Mouse (Mus musculus) mature B cell (primary cell): ENCODE results near the gene Atp11a.

ENCODE experiments used
- in situ Hi-C: fragments of 300-500 bp; cut with MboI; formaldehyde crosslinking; loops from 2 replicates; pipeline ENCODE4 v1.14.3; 2019

Gene Atp11a

DNA sequence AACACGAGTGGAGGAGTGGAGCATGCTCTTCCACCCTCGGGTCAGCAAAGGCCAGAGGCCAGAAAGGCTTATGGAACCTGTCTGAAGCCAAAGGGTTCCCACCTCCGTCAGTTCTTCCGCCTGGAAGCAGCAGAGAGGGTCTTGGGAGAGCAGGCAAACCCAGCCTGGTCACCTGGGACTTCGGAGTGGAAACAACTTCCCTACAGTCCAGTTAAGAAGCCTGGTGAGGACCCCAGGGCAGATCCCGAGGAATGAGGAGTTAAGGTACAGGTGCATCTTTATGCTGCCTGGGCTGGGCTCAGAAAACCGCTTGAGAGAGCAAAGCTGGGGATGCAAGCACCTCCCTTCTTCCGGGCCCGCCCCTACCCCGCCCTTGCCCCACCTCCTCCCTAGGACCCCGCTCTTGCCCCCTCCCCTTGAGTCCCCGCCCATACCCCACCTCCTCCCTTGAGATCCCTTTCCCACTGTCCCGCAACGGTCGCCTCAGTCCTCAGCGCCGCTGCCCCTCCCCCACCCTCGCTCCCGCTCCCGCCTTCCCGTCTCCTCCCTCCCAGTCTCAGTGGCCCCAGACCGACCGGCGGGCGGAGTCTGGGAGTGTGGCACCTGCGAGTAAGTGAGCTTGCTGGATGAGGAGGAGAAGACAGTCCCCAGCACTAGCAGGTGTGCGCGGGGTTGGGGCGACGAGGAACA lies 116.7 kb downstream of the Atp11a start, which contains the start of gene Mcf2l:
Gene Mcf2l (plus strand): TSS at position 450 of the 690 bp plus-strand sequence.
- in situ Hi-C loops: no loop called here

DNA sequence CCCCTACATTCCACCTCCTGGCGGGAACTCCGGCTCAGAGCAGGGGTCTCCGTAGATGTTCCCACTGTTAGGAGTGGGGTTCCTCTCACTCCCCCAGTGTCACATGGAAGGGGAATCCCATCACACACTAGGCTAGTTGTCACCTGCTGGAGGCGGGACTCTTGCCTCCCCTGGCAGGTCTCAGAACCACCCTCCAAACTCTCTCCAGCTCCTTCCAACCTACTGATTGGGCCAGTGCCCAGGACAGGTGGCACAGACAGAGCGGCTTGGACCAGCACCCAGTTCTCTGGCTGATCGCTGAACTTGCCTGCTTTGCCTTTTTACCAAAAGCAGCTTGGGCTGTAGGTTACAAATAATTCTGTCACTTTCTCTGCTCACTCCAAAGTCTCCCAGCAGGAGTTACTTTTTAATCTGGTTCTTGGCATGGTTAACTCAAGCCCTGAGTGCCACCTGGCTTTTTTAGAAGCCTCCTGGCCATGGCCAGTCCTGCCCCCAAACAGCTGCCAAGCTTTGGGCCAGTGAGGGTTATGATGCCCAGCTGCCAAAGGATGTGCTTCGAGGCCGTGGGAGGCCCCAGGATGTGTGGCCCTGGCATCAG lies 117.5 kb downstream of the Atp11a start:
- in situ Hi-C loops: no loop called here

GRCm38 (mm10) chr8:12874971-12875370 lies 118.2 kb downstream of the Atp11a start:
- in situ Hi-C loops: no loop called here

GRCm38 (mm10) chr8:12877126-12877525 lies 120.3 kb downstream of the Atp11a start:
- in situ Hi-C loops: no loop called here

GRCm38 (mm10) chr8:12880163-12880562 lies 123.3 kb downstream of the Atp11a start:
- in situ Hi-C loops: no loop called here

- in situ Hi-C loops: no loop called here
Observed at GRCm38 (mm10) chr8:12883051-12884004, 126.5 kb downstream of the Atp11a start.

DNA sequence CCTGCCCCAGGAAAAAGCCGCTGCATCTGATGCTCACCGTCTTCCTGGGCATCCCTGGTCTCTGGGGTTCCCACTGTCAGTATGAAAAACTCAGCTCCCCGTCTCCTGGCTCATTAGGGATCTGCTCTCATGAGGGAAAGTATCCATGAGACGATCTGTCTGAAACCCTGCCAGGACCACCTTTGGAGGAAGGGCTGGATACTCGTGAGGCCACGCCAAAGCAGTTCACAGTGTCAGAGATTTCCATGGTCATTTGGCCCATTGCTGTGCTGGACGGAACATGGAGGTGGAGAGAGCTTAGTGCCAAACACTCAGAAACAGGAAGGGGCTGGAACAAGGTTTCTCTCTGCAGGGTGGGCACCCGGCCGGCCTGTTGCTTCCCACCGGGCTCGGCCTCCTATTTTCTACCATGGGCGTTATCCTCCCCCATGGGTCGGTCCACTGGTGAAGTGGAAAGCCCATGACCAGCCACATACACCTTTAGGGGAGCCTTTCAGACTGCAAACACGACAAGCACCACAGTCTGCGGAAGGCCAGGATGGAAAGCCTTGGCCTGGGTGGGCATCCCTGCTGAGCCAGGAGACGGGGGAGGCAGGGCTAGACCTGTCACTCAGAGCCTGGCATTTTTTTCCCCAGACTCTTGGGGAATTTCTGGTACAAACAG lies 131.1 kb downstream of the Atp11a start:
- in situ Hi-C loops: no loop called here

DNA sequence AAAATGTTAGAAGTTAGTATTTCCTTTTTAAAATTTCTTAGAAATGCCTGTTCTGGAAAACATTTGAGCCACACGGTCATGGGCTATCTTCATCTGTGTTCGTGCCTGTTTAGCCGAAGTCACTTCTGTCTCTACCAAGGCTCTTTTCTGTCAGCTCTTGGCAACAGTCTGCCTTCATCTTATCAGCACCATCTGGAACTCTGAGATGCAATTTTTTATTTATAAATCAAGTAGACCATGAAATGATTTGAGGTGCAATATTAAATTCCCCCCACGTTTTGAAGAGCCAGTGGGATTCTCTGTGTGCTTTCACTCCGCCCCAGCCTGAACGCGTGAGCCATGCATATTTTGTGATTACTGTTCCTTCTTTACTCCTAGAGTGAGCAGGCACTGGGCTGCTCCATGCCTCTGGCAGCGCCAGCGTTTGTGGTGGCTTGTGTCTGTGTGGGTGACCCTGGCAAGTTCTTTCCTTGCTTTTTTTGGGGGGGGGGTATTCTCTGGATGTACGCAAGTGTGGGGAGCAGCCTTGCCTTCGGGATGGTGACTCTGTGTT lies 132.3 kb downstream of the Atp11a start:
- in situ Hi-C loops: no loop called here

- in situ Hi-C loops: no loop called here
Observed at GRCm38 (mm10) chr8:12892882-12893446, 136.2 kb downstream of the Atp11a start.

- in situ Hi-C loops: no loop called here
Observed at GRCm38 (mm10) chr8:12893797-12894578, 137.2 kb downstream of the Atp11a start.

GRCm38 (mm10) chr8:12894783-12895534 lies 138.1 kb downstream of the Atp11a start:
- in situ Hi-C loops: no loop called here

GRCm38 (mm10) chr8:12895535-12896150 lies 138.8 kb downstream of the Atp11a start:
- in situ Hi-C loops: no loop called here

GRCm38 (mm10) chr8:12896494-12897373 lies 139.9 kb downstream of the Atp11a start:
- in situ Hi-C loops: no loop called here

DNA sequence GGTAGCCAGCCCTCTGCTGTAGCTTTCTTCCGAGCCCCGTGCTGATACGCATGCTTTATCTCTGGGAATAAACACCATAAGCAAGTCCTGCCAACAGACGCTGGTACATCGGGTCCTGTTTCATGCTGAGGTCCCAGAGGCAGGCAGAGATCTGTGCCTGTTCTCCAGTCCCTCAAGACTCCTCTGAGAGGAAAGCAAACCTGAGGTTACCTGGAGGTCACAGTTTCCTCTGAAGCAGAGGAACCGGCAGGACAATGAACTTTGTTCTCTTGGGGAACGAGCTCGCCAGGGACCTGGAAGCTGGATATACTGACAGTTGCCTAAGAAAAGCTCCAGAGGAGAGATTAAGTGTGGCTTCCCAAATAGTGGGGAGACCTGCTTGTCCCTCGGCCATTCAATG lies 141.0 kb downstream of the Atp11a start:
- in situ Hi-C loops: no loop called here

GRCm38 (mm10) chr8:12903790-12904415 lies 147.1 kb downstream of the Atp11a start:
- in situ Hi-C loops: no loop called here

DNA sequence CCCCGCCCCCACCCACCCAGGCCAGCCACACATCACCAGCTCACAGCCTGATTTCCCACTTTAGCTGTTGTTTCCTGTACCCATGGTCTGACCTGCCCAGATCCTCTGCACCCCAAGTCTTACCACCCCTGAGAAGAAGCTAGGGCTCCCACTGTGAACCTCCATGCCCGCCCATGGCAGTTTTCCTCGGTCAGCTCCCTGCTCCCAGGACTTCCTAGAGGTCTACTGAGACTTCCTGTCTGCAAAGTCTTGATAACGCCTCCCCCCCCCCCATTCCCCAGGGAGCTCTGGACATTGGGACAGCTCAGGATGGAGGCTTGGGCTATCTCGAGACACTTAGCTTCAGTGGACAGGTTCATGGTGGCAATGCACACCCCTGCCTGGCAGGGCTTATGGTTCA lies 148.3 kb downstream of the Atp11a start:
- in situ Hi-C loops: no loop called here

DNA sequence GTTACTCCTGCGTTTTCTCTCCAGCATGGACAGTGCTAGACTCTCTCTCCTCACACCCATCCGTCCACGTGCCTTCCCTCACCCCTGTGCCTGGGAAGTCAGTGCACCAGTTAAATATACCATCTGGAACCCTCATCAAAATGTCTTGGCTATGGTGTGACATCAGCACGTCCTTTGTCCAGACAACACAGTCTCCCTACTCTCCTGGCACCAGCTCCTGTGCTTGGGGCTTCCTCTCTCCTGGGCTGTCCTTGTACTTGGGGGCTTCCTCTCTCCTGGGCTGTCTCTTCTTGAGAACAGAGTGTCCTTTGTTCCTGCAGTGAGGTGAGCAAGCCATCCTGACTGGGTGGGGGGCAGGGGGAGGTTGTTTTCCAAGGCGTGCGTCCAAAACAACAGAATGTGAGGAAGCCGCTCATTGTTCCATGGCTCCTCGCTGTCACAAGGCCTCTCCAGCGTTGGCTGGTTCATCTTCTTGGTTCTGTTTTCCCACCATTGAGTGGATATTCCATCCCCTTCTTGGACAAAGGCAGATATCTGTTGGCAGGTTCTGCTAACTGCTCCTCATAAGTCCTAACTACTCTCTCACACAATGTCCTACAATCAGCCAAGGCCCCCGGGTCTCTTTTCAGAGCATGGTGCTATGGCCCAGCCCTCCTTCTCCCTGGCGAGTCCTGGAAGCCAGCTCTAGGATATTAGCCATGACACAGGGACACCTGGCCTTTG lies 148.9 kb downstream of the Atp11a start:
- in situ Hi-C loops: no loop called here
